Mouse (Mus musculus): ENCODE results near the gene B130006D01Rik. TPM values are rescaled to one million over a fixed set of nuclear protein-coding genes. Genes with fewer than 3 reads are reported as not detected.

B130006D01Rik gene
- total RNA-seq (2021) = 1 to 10 TPM; 1.2 TPM
- long read RNA-seq, experiment 1 = 0 reads
- long read RNA-seq, experiment 2 = 0 reads

DNA sequence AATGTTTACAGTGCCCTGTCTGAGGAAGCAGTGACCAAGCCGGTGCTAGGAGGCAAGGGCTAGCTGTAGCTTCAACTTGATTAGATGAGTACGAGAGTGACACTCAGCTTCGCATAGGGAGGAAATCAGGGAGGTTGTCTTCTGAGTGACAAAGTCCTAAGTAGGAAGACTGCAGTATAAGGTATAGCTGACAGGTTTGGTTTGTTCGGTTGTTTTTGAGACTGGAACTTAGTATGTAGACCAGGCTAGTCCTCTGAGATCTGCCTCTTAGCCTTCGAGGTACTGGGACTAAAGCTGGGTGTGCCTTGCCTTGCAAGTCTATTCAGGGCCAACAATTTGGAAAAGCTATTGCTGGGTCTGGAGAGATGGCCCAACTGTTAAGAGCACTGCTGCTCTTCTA lies at the start of gene B130006D01Rik:
Gene B130006D01Rik, plus strand, starts transcription at position 301 of the 400 bp plus-strand sequence.
- H3K27ac ChIP-seq = no peak within 1 kb of the TSS
- no peak for DNase-seq (ENCODE audit: extremely low spot score in 1 of 2, low spot score in 2 of 2)
- intact Hi-C loops (cut with DNase I) = no loop called here
- no peak within 1 kb of the TSS for H3K4me3 ChIP-seq
- TF ChIP-seq CTCF (IDR thresholded peaks at IDR 0.05) = no peak

DNA sequence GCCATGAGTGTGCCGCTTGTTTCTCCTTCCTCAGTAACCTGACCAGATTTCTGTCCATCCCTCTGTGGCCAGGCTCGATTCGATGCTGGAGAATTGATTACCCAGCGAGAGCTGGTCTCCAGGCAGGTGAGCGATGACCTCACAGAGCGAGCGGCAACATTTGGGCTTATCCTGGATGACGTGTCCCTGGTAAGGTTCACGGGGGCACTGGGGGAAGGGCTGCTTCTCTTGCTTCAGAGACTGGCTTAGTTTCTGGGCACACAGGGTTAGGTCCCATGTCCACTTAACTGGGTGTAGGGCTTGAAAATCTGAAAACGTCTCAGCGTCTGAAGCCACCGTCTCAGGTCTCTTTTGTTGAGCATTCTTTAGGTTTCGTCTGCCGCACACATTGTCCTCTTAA lies 47.9 kb upstream of the B130006D01Rik start:
- intact Hi-C loops (cut with DNase I) = no loop called here
- Histone ChIP-seq H3K4me3 (no peak overlapping the region), H3K27ac (no peak overlapping the region)
- DNase-seq (ENCODE audit: extremely low spot score in 1 of 2, low spot score in 2 of 2) = no peak
- TF ChIP-seq CTCF (IDR thresholded peaks at IDR 0.05) = no peak

DNA sequence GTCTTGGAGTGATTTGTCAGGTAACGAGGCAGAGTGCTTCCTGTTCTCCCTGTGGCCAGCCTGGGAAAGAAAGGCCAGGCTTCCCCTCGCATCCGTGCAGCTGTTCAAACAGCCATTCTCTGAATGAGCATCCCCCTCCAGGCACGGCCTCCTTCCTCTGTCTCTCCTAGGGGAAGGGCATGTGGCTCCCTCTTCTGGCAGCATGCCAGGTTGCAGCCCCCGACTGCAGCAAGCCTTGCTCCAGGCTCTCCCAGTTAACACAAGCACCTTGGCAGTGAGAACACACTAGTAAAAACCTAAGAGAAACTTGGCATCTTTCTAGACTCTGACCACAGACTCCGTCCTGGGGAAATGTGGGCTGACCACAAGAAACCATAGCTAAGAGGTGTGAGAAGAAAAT lies 47.1 kb upstream of the B130006D01Rik start:
- TF ChIP-seq CTCF (IDR thresholded peaks at IDR 0.05) = peak; percentile 9
- no peak overlapping the region for H3K4me3 ChIP-seq
- DNase-seq (ENCODE audit: extremely low spot score in 1 of 2, low spot score in 2 of 2) = peak; percentile 36 to 56
- intact Hi-C loops (cut with DNase I) = no loop called here
- no peak overlapping the region for H3K27ac ChIP-seq

GRCm38 (mm10) chr11:95677925-95678701 lies 45.3 kb upstream of the B130006D01Rik start:
- DNase-seq (ENCODE audit: extremely low spot score in 1 of 2, low spot score in 2 of 2) = no peak
- H3K27ac ChIP-seq = no peak overlapping the region
- TF ChIP-seq CTCF (IDR thresholded peaks at IDR 0.05) = no peak
- intact Hi-C loops (cut with DNase I) = no loop called here
- H3K4me3 ChIP-seq = no peak overlapping the region

GRCm38 (mm10) chr11:95681995-95682601 lies 41.3 kb upstream of the B130006D01Rik start:
- no peak for TF ChIP-seq CTCF (IDR thresholded peaks at IDR 0.05)
- intact Hi-C loops (cut with DNase I) = no loop called here
- DNase-seq (ENCODE audit: extremely low spot score in 1 of 2, low spot score in 2 of 2) = no peak
- Histone ChIP-seq H3K4me3 (no peak overlapping the region), H3K27ac (no peak overlapping the region)

GRCm38 (mm10) chr11:95682946-95683345 lies 40.4 kb upstream of the B130006D01Rik start:
- no peak for TF ChIP-seq CTCF (IDR thresholded peaks at IDR 0.05)
- intact Hi-C loops (cut with DNase I) = no loop called here
- no peak for DNase-seq (ENCODE audit: extremely low spot score in 1 of 2, low spot score in 2 of 2)
- no peak overlapping the region for H3K4me3 ChIP-seq
- no peak overlapping the region for H3K27ac ChIP-seq

- peak; percentile 75 to 82 for DNase-seq (ENCODE audit: extremely low spot score in 1 of 2, low spot score in 2 of 2)
- Histone ChIP-seq H3K27ac (no peak overlapping the region), H3K4me3 (no peak overlapping the region)
- TF ChIP-seq CTCF (IDR thresholded peaks at IDR 0.05) = peak; percentile 96
- intact Hi-C loops (cut with DNase I) = loop anchor here (1.0 to 5.0 kb wide), 3 partner anchors 65 to 446 kb away; partner anchors contain the start of genes Phospho1 and Ttll6
Measured at GRCm38 (mm10) chr11:95686031-95686430, 37.4 kb upstream of the B130006D01Rik start.

- TF ChIP-seq CTCF (IDR thresholded peaks at IDR 0.05) = no peak; the same call in none of the 2 replicates
- DNase-seq (ENCODE audit: extremely low spot score in 1 of 2, low spot score in 2 of 2) = no peak
- no peak overlapping the region for H3K4me3 ChIP-seq
- intact Hi-C loops (cut with DNase I) = loop anchor here (5.0 kb wide), 2 partner anchors 135 to 445 kb away; partner anchors contain the start of genes Phospho1 and Ttll6
- H3K27ac ChIP-seq = no peak overlapping the region
Measured at GRCm38 (mm10) chr11:95687084-95687656, 36.2 kb upstream of the B130006D01Rik start.

DNA sequence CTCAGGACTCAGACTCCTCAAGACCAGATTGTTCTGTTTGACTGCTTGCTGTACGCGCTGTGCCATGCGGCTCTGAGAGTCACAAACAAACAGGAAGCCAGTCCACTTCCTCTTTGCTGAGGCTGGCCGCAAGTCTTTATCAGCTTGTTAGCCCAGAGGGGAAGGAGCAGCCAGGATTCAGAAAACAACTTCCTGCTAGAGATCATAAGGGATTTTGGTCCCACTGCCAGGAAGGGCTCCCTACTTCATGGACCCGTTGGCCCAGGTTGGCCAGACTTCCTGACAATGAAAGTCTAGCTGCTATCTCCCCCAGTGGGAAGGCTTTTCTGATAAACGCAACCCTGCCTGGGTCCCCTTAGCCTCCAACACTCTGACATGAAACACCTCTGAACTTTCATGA lies 34.9 kb upstream of the B130006D01Rik start:
- no peak for TF ChIP-seq CTCF (IDR thresholded peaks at IDR 0.05)
- Histone ChIP-seq H3K4me3 (no peak overlapping the region), H3K27ac (peak overlapping the region; percentile 9; the same call in 1 of the 2 replicates)
- DNase-seq (ENCODE audit: extremely low spot score in 1 of 2, low spot score in 2 of 2) = no peak
- intact Hi-C loops (cut with DNase I) = loop anchor here (5.0 kb wide), 2 partner anchors 134 to 444 kb away; partner anchors contain the start of genes Phospho1 and Ttll6

GRCm38 (mm10) chr11:95688981-95689380 lies 34.4 kb upstream of the B130006D01Rik start:
- peak overlapping the region; percentile 9; the same call in 1 of the 2 replicates for H3K27ac ChIP-seq
- intact Hi-C loops (cut with DNase I) = loop anchor here (5.0 kb wide), 2 partner anchors 133 to 443 kb away; partner anchors contain the start of genes Phospho1 and Ttll6

GRCm38 (mm10) chr11:95689544-95689943 lies 33.8 kb upstream of the B130006D01Rik start:
- intact Hi-C loops (cut with DNase I) = loop anchor here (5.0 kb wide), 2 partner anchors 133 to 443 kb away; partner anchors contain the start of genes Phospho1 and Ttll6
- no peak for DNase-seq (ENCODE audit: extremely low spot score in 1 of 2, low spot score in 2 of 2)
- H3K4me3 ChIP-seq = no peak overlapping the region
- TF ChIP-seq CTCF (IDR thresholded peaks at IDR 0.05) = no peak
- no peak overlapping the region; the same call in 1 of the 2 replicates for H3K27ac ChIP-seq

More at GRCm38 (mm10) chr11:95688981-95689380, 34.4 kb upstream of the B130006D01Rik start:
- H3K4me3 ChIP-seq = no peak overlapping the region
- TF ChIP-seq CTCF (IDR thresholded peaks at IDR 0.05) = no peak; the same call in 1 of the 2 replicates
- no peak for DNase-seq (ENCODE audit: extremely low spot score in 1 of 2, low spot score in 2 of 2)
